Mouse (Mus musculus) liver, embryonic 13.5 days (tissue): ENCODE results near the gene Cep97. TPM values are rescaled to one million over a fixed set of nuclear protein-coding genes. Genes with fewer than 3 reads are reported as not detected.

Source experiments
- polyA plus RNA-seq: library from polyadenylated mRNA; unstranded; fragments of >200 nt; fragmentation: Nextera tagmentation; extraction: Ambion mirVana; gene quantifications from 2 replicates; pipeline ENCODE4 v1.2.1, GENCODE M21; 2015

Gene Cep97
- polyA plus RNA-seq, 1 experiment from 2014 or later: 5.7 TPM

Other genes starting within 250 kb of the Cep97 start
- gene Nfkbiz, start 96.0 kb downstream of the Cep97 start, polyA plus RNA-seq: 1.8 and 2.5 TPM in 2 replicates
- 0.51 and 0.54 TPM in 2 replicates for gene Nxpe3, start 39.6 kb downstream of the Cep97 start, polyA plus RNA-seq
- 547 and 605 TPM in 2 replicates for gene Rpl24, start 31.4 kb upstream of the Cep97 start, polyA plus RNA-seq
- 10.9 and 13.1 TPM in 2 replicates for gene Zbtb11, start 39.0 kb upstream of the Cep97 start, polyA plus RNA-seq
- 126 and 153 TPM in 2 replicates for gene Pcnp, start 94.9 kb upstream of the Cep97 start, polyA plus RNA-seq
- 20.0 and 24.3 TPM in 2 replicates for gene Trmt10c, start 103.0 kb upstream of the Cep97 start, polyA plus RNA-seq
- gene Senp7, start 113.5 kb upstream of the Cep97 start, polyA plus RNA-seq: 18.2 and 20.9 TPM in 2 replicates